ENCODE assay signal across 9 mouse cellular contexts in the genomic region with DNA sequence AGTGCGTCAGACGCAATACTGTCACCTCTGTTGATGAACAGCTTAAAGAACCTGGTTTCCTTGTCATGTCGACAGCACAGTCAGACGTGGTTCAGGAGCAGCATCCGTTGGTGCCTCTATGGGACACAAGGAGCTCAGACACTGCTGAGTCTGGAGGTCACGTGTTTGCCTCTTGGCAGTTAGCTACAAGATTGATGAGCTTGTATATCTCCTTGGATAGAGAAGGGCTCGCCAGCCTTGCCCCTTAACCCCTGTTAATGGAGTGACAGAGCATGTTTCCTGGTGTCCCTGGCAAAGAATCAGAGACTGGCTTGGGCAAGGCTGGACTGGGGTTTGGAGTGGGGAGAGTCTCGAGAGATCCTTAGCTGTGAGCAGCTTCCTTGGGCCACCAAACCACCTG. TPM values are rescaled to one million over a fixed set of nuclear protein-coding genes. Genes with fewer than 3 reads are reported as not detected.
DNase-seq lines count a peak whose midpoint lies in the region; ATAC-seq and TF ChIP-seq lines count a peak whose summit lies in the region.
"Had no signal": no experiment of that assay in that cellular context is flagged by ENCODE, and none has a peak within 500 bp of the region (broad histone marks: within the 10 kb centered on the region; RNA-seq: fewer than 3 reads in every experiment).

No protein-coding gene starts in this region.

- WGBS in hindbrain, postnatal 0 days = 33% methylated on average over 8 of the region's 8 CpGs
- 37% methylated on average over 8 of the region's 8 CpGs for WGBS in lung, embryonic 16.5 days

- no peak for TF ChIP-seq CTCF in hindbrain, postnatal 0 days (IDR thresholded peaks at IDR 0.05; ENCODE audit: low read depth)

- no peaks in the 10 kb centered on the region for H3K9me3 ChIP-seq in hindbrain, postnatal 0 days (ENCODE audit: low read length)
- H3K9me3 ChIP-seq in lung, embryonic 16.5 days (ENCODE audit: control insufficient read depth, low read length) = no peaks in the 10 kb centered on the region

- DNase-seq in adrenal gland, postnatal 10 days = peak; percentile 80
- peak; percentile 62 for DNase-seq in embryo, embryonic 10.5 days (ENCODE audit: low spot score)
- peak; percentile 23 for DNase-seq in hindbrain, postnatal 0 days (ENCODE audit: low spot score)
- no peak for DNase-seq in gastrocnemius, postnatal 14 days
- DNase-seq in cerebellum, postnatal 14 days = no peak
- no peak for DNase-seq in thymus, postnatal 14 days
- DNase-seq: thymus, postnatal 4 days had no signal

- peak overlapping the region; percentile 96; the same call in 1 of the 2 replicates for H3K4me2 ChIP-seq in hindbrain, postnatal 0 days (ENCODE audit: low read depth, low read length)
- H3K4me2 ChIP-seq in lung, embryonic 16.5 days (ENCODE audit: low read depth, low read length) = no peak overlapping the region

- H3K4me3 ChIP-seq in hindbrain, postnatal 0 days (ENCODE audit: low read length) = no peak overlapping the region
- no peak overlapping the region for H3K4me3 ChIP-seq in lung, embryonic 16.5 days (ENCODE audit: low read length)

- no peaks in the 10 kb centered on the region for H3K36me3 ChIP-seq in hindbrain, postnatal 0 days (ENCODE audit: insufficient read depth, low read length)
- no peaks in the 10 kb centered on the region for H3K36me3 ChIP-seq in lung, embryonic 16.5 days (ENCODE audit: control insufficient read depth, insufficient read depth, low read length)
- H3K36me3 ChIP-seq: G1E had no signal

- ATAC-seq in hindbrain, postnatal 0 days = no peak
- 0 out of 2 replicates have a peak, but pooled peaks have one; percentile 8 for ATAC-seq in lung, embryonic 16.5 days (ENCODE audit: low read depth)

- H3K4me1 ChIP-seq in hindbrain, postnatal 0 days (ENCODE audit: insufficient read depth, low read length) = peaks cover 27% of the 10 kb centered on the region
- H3K4me1 ChIP-seq in lung, embryonic 16.5 days (replicated peaks; ENCODE audit: control insufficient read depth, insufficient read depth, low read length) = peaks cover 24% of the 10 kb centered on the region

- H3K9ac ChIP-seq in hindbrain, postnatal 0 days (replicated peaks; ENCODE audit: low read length) = no peak overlapping the region
- no peak overlapping the region for H3K9ac ChIP-seq in lung, embryonic 16.5 days (ENCODE audit: low read length)

- intact Hi-C loops in gastrocnemius, postnatal 14 days (cut with DNase I; ENCODE audit: low total_unique reads) = no loop called here

- H3K27ac ChIP-seq in hindbrain, postnatal 0 days = no peak overlapping the region
- H3K27ac ChIP-seq in lung, embryonic 16.5 days (ENCODE audit: low read length) = no peak overlapping the region

- no peaks in the 10 kb centered on the region for H3K27me3 ChIP-seq in hindbrain, postnatal 0 days (ENCODE audit: insufficient read depth, low read length)
- H3K27me3 ChIP-seq in lung, embryonic 16.5 days (ENCODE audit: control insufficient read depth, insufficient read depth, low read depth, low read length) = no peaks in the 10 kb centered on the region

RNA-seq across cellular contexts. Expression of gene Spata13, which starts 4.4 kb away (rescaled TPM):
- 100 to 1,000 TPM in 1 of 2 experiments, 10 to 100 TPM in 1; 79.0 to 103 TPM for total RNA-seq in adrenal gland, postnatal 10 days (2021)
- 34.1 and 39.8 TPM in 2 replicates for total RNA-seq in hindbrain, postnatal 0 days (2014; rRNA removed)
- polyA plus RNA-seq in hindbrain, postnatal 0 days (2015; fragmentation: Nextera tagmentation; extraction: Ambion mirVana) = 16.5 and 17.0 TPM in 2 replicates
- 17.9 and 19.4 TPM in 2 replicates for polyA plus RNA-seq in lung, embryonic 16.5 days (2015; fragmentation: Nextera tagmentation; extraction: Ambion mirVana)
- 10 to 100 TPM in 1 of 2 experiments, 1 to 10 TPM in 1; 8.4 to 15.3 TPM for total RNA-seq in gastrocnemius, postnatal 14 days (2021)

Comparison
In these comparisons a context has a peak if more than half of its experiments do, and no peak if none do; other contexts are left out.
1. DNase-seq: peak in adrenal gland, postnatal 10 days (single experiment), embryo, embryonic 10.5 days (single experiment) and hindbrain, postnatal 0 days (single experiment); none in gastrocnemius, postnatal 14 days (single experiment), cerebellum, postnatal 14 days (0 of 2) and thymus, postnatal 14 days (single experiment).